Mouse (Mus musculus) heart, adult 9 months (tissue): ENCODE measurements at regions not wholly inside any gene's neighbourhood (a gene's known extent, or its start where the extent isn't known, plus 50 kb on each side); places are given as distances from the start of the nearest gene placed in this dataset.
A peak's percentile ranks its signal among the peaks of the same experiment; 100 is the strongest.
"Not testable (repeated sequence)": the region's sequence is repeated elsewhere in the genome, so short reads cannot be mapped to it uniquely, and the experiment has no call there.

ENCODE experiments used
- DNase-seq, 2 experiments: peaks; one replicate each; pipeline ENCODE4 v3.0.0; 2022; ENCODE audit warnings: low spot score in 2 of 2

- no peak for DNase-seq
Observed at GRCm38 (mm10) chr19:32972116-32972515, 214.8 kb downstream of the Pten start.

DNA sequence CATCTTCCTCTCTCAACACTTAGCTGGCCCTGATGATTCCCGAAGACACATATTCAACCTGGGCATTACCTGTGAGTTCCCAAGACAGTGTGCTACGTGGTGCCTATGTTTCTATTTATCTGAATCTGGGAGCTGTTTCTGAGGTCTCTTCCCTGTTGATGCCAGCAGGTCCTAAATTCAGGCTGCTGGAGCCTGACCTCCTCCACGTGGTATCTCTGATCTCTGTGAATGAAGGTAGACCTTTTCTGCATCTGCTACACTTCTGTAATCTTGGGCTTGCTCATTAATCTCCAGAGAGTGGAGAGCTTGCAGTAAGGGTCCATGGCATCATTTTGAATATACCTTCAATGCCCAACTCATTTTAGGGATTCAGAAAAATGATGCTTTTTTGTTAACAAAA lies 215.8 kb downstream of the Pten start:
- no peak for DNase-seq

- DNase-seq, result peak; percentile 46 to 61
Observed at GRCm38 (mm10) chr19:32974778-32975240, 217.5 kb downstream of the Pten start.

DNA sequence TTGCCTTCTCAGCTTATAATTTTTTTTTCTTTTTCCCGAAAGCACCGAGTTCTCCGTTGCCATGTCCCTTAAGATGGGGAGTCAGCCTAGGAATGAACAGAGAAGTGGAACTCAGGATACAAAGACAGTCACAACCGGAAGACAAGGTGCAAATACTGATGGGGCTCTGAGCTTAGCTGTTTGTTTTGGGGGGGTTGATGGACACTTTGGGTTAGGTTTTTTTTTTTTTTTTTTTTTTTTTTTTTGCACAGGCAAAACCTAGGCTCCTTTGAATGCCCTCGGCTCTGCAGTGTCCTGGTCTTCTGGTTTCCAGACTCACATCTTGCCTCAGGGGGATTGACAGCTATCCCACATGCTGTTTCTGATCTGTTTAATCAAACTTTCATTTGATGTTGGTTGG lies 218.0 kb downstream of the Pten start:
- no peak for DNase-seq

- DNase-seq, result no peak
Observed at GRCm38 (mm10) chr19:32976507-32976906, 219.2 kb downstream of the Pten start.

- DNase-seq, result no peak
Observed at GRCm38 (mm10) chr19:32978037-32978745, 220.9 kb downstream of the Pten start.

GRCm38 (mm10) chr19:32980142-32980541 lies 222.8 kb downstream of the Pten start:
- no peak for DNase-seq

- DNase-seq, result no peak
Observed at GRCm38 (mm10) chr19:32988713-32989112, 231.4 kb downstream of the Pten start.

DNA sequence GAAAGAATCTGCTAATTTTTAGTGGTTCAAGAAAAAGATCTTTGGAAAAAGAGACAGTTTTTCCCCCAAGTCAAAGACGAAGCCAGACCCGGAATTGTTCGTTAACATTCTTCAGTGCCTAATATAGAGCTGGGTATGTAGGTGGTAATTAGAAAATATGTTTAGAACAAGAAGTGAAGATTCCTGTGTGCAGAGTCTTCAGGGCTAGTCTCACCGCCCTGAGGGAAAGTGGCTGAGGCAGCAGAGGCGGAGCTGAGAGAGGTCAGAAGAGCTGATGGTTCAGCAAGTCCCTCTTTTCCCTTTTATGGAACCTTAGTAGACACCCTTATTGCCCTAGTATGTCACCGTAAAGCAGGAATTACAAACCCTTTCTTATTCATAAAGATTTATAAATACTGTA lies 232.0 kb downstream of the Pten start:
- DNase-seq, result peak in 1 of 2 experiments; percentile 4

- peak; percentile 13 to 23 for DNase-seq
Observed at GRCm38 (mm10) chr19:32990576-32990975, 233.3 kb downstream of the Pten start.

DNA sequence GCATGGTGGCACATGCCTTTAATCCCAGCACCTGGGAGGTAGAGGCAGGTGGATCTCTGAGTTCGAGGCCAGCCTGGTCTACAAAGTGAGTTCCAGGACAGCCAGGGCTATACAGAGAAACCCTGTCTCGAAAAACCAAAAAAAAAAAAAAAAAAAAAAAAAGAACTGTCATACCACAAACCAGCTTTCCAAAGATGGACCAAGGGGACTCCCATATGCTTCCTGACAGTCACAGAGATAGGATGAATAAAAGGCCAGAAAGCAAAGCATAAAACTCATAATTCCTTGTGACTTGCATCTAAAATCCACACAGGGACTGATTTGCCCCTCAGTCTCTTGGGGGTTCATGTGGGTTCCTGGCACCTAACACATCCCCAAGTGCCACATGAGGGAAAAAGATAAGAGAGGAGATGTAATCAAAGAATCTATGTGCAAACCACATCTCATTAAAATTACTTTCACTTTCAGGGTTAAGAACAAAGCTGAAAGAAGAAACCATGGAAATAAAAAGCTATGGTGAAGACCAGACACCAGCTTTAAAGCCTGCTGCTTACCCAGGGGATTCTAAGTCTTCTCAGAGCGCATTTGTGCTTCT lies 241.4 kb downstream of the Pten start:
- DNase-seq, result no peak

DNA sequence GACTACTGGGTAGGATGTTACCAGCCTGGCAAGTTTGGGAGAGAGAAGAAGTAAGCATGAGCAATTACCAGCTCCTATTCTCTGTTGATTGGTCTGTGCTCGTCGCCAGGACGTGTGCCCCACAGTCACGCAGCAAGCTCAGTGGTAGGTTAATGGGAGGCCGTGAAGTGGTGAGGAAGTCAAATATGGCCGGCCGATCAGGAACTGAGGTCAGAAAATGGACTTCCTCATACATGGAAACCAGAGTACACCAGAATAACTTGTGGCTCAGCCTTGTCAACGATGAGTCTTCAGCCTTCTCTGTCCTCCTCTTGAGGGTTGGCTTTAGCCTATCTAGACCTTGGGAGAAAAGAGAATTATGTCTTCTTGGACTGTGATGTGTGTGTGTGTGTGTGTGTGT lies 250.3 kb downstream of the Pten start:
- DNase-seq, result no peak

DNA sequence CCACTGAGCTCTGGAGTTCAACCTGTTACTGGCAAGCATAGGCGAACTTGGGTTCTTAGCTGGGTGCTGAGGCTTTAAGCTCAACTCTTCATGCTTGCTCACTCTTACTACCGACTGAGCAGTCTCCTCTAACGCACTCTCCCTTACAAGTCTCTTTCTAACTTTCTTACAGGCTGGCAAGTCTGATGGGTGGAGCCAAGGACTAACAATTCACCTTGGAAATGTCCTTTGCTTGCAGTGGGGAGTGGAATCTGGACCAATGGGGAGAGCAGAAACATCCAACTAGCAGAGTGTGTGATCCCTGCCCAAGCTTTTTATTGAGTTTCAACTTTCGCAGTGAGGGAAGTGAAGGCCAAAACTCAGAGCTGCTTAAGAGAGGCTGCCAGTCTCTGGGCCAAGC lies 250.8 kb downstream of the Pten start:
- no peak for DNase-seq

GRCm38 (mm10) chr19:33008794-33009193 lies 251.5 kb downstream of the Pten start:
- DNase-seq, result no peak

DNA sequence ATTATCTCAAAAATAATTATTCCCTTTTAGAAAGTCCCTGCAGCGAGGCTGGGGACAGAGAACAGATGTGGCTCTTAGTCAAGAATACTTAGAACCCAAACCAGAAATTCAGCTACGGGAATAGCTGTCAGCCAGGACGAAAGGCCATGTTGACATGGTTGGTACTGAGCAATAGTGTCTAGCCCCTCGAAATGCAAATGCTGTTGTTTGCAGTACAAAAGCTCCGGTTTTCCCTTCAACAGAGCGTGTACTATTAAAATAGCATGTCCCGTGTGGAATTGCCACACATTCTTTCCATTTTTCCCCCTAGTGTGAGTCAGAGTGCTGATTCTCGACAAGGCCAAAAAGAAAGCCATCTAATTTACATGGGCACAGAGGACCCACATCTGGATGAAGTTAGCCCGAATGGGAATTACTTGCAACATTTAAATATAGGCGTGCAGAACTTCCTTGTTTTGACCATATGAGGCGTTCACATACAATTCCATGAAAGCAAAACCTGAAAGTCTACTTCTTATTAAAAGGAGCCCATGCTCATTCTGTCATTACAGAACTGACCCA lies 253.7 kb downstream of the Pten start:
- no peak for DNase-seq

- DNase-seq, result not testable (repeated sequence)
Observed at GRCm38 (mm10) chr19:33014879-33015278, 257.6 kb downstream of the Pten start.

- peak in 1 of 2 experiments; percentile 15 for DNase-seq
Observed at GRCm38 (mm10) chr19:33021161-33021560, 263.9 kb downstream of the Pten start.

- no peak for DNase-seq
Observed at GRCm38 (mm10) chr19:33022839-33023428, 265.6 kb downstream of the Pten start.

- no peak for DNase-seq
Observed at GRCm38 (mm10) chr19:33029688-33030444, 272.6 kb downstream of the Pten start.

DNA sequence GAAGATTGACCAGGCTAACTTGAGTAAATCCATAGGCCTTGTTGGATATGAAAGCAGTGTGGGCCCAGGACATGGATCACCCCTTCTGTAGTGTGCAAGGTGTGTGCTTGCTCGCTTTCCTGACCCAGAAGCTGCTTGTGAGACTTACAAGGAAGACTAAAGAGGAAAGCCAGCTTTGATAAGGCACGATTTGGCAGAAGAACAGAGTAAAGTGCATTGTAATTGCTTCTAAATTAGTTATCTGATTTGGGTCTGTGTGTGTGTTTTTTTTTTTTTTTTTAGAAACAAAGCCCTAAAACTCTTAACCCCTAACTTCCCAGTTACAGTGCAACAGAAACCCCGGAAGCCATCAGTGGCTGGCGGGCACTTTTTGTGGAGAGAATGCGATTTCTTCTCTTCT lies 283.2 kb downstream of the Pten start:
- DNase-seq, result no peak

DNA sequence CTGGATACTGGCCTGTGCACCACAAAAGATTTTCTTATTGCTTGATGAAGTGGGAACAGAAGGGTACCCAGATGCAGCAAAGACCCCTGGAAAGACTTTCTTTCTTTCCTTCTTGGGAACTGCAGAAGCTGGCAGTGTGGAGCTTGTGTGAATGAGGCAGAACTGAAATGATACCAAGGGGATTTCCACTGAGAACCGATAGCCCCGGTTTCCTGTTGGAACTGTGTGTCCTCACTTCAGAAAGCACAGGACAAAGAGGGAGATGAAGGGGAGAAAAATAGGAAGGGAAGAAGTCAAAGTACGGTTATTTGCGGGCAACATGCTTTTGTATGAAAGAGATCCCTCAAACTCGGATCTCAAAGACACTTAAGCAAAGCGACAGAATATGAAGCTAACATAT lies 283.7 kb downstream of the Pten start:
- no peak for DNase-seq

- DNase-seq, result no peak
Observed at GRCm38 (mm10) chr19:33042760-33043159, 285.5 kb downstream of the Pten start.
